Mouse (Mus musculus) forebrain, postnatal 0 days (tissue): ENCODE results near the gene Cyp11a1. TPM values are rescaled to one million over a fixed set of nuclear protein-coding genes. Genes with fewer than 3 reads are reported as not detected.

Source experiments
- ATAC-seq: fragments of 200-750 bp; cut with Nextera tagmentation; 2 replicates; pipeline ENCODE4 v1.8.0; 2017; ENCODE audit warnings: mild to moderate bottlenecking, moderate library complexity
- DNase-seq: peaks from one replicate; pipeline ENCODE4 v3.0.0-alpha.2; 2015
- H3K27ac ChIP-seq: fragments of 300-500 bp; sonication (generic); 2 replicates; pipeline ENCODE4 v1.5.1; 2014; ENCODE audit warnings: low read depth, mild to moderate bottlenecking, antibody characterized with exemption, low read length, moderate library complexity, mixed read lengths
- H3K27me3 ChIP-seq: fragments of 300-500 bp; sonication (generic); 2 replicates; pipeline ENCODE4 v1.6.1; 2014; ENCODE audit warnings: mild to moderate bottlenecking, low read length, mixed read lengths; ENCODE audit not compliant: insufficient read depth
- H3K36me3 ChIP-seq: fragments of 300-500 bp; sonication (generic); 2 replicates; pipeline ENCODE4 v1.6.1; 2014; ENCODE audit warnings: mild to moderate bottlenecking, moderate library complexity; ENCODE audit not compliant: insufficient read depth
- H3K4me1 ChIP-seq: fragments of 300-500 bp; sonication (generic); 2 replicates; pipeline ENCODE4 v1.6.1; 2014; ENCODE audit warnings: antibody characterized with exemption; ENCODE audit not compliant: insufficient read depth
- H3K4me2 ChIP-seq: fragments of 300-500 bp; sonication (generic); 2 replicates; pipeline ENCODE4 v1.6.1; 2014; ENCODE audit warnings: low read depth, mild to moderate bottlenecking, moderate library complexity
- H3K4me3 ChIP-seq: fragments of 300-500 bp; sonication (generic); 2 replicates; pipeline ENCODE4 v1.5.1; 2014; ENCODE audit warnings: low read depth, low read length, mixed read lengths
- H3K9ac ChIP-seq: fragments of 300-500 bp; sonication (generic); 2 replicates; pipeline ENCODE4 v1.6.1; 2014; ENCODE audit warnings: mild to moderate bottlenecking
- H3K9me3 ChIP-seq: fragments of 300-500 bp; sonication (generic); 2 replicates; pipeline ENCODE4 v1.6.1; 2016; ENCODE audit warnings: low read length
- CTCF ChIP-seq: sonication (generic); IDR thresholded peaks from 2 replicates; pipeline ENCODE4 v1.5.1; 2016; ENCODE audit warnings: antibody characterized with exemption, control low read depth, low read depth
- WGBS: fragments of 180-500 bp; shearing (Covaris S2); extraction: QIAGEN DNeasy Blood & Tissue Kit; methylation state at CpG from one replicate; pipeline ENCODE4 v1.1.7; 2014; 5-methylcytosine and 5-hydroxymethylcytosine counted together
- polyA plus RNA-seq: library from polyadenylated mRNA; unstranded; fragments of >200 nt; fragmentation: Nextera tagmentation; extraction: Ambion mirVana; gene quantifications from 2 replicates; pipeline ENCODE4 v1.2.1, GENCODE M21; 2015
- total RNA-seq: library from RNA; depleted of rRNA; stranded (reverse); fragments of >200 nt; gene quantifications from 2 replicates; pipeline ENCODE4 v1.2.3, GENCODE M21; 2014

Gene Cyp11a1
- total and polyA plus RNA-seq, 2 experiments from 2014 or later = 0.29 to 0.88 TPM

GRCm38 (mm10) chr9:57995282-57995681 is 10.9 kb upstream of the Cyp11a1 start:
- H3K4me3 ChIP-seq = no peak overlapping the region
- H3K9me3 ChIP-seq = no peaks in the 10 kb centered on the region
- no peak overlapping the region for H3K4me2 ChIP-seq
- peak; percentile 78 for DNase-seq
- H3K27ac ChIP-seq = no peak overlapping the region
- WGBS = 38% methylated on average over 4 of the region's 4 CpGs
- H3K4me1 ChIP-seq = 0 out of 2 replicates have a peak, but pooled peaks cover 5% of the 10 kb centered on the region
- peak; percentile 80 for TF ChIP-seq CTCF
- H3K27me3 ChIP-seq = no peaks in the 10 kb centered on the region
- H3K36me3 ChIP-seq = no peaks in the 10 kb centered on the region
- H3K9ac ChIP-seq = no peak overlapping the region
- no peak for ATAC-seq

- Histone ChIP-seq H3K9ac (0 out of 2 replicates have a peak overlapping the region, but pooled peaks have one; percentile 2), H3K4me1 (0 out of 2 replicates have a peak, but pooled peaks cover 5% of the 10 kb centered on the region), H3K9me3 (no peaks in the 10 kb centered on the region), H3K4me2 (peak overlapping the region; percentile 56), H3K36me3 (no peaks in the 10 kb centered on the region), H3K27ac (no peak overlapping the region), H3K4me3 (peak overlapping the region; percentile 39), H3K27me3 (no peaks in the 10 kb centered on the region)
- peak; percentile 7 for ATAC-seq
- TF ChIP-seq CTCF = no peak
- DNase-seq = no peak
- WGBS = 22% methylated on average over 13 of the region's 13 CpGs
These were observed 8.6 kb upstream of the Cyp11a1 start for GRCm38 (mm10) chr9:57997511-57998031.

GRCm38 (mm10) chr9:57998032-57998659 is 8.1 kb upstream of the Cyp11a1 start:
- DNase-seq = peak; percentile 88
- peak; percentile 88 for TF ChIP-seq CTCF
- Histone ChIP-seq H3K36me3 (no peaks in the 10 kb centered on the region), H3K27ac (no peak overlapping the region), H3K4me3 (peak overlapping the region; percentile 39), H3K27me3 (no peaks in the 10 kb centered on the region), H3K4me2 (peak overlapping the region; percentile 56), H3K4me1 (0 out of 2 replicates have a peak, but pooled peaks cover 2% of the 10 kb centered on the region), H3K9me3 (no peaks in the 10 kb centered on the region), H3K9ac (0 out of 2 replicates have a peak overlapping the region, but pooled peaks have one; percentile 2)
- WGBS = 3% methylated on average over 20 of the region's 20 CpGs
- peak; percentile 91 for ATAC-seq

- DNase-seq = no peak
- no peaks in the 10 kb centered on the region for H3K27me3 ChIP-seq
- no peaks in the 10 kb centered on the region for H3K9me3 ChIP-seq
- no peaks in the 10 kb centered on the region for H3K4me1 ChIP-seq
- no peak overlapping the region for H3K4me2 ChIP-seq
- no peak overlapping the region for H3K9ac ChIP-seq
- H3K27ac ChIP-seq = no peak overlapping the region
- no peaks in the 10 kb centered on the region for H3K36me3 ChIP-seq
- H3K4me3 ChIP-seq = no peak overlapping the region
- TF ChIP-seq CTCF = no peak
- 49% methylated on average over 2 of the region's 2 CpGs for WGBS
- no peak for ATAC-seq
These were observed 7.5 kb upstream of the Cyp11a1 start for GRCm38 (mm10) chr9:57998685-57999084.

- H3K27ac ChIP-seq = no peak overlapping the region
- no peak for DNase-seq
- no peak for TF ChIP-seq CTCF
- H3K36me3 ChIP-seq = no peaks in the 10 kb centered on the region
- H3K9me3 ChIP-seq = no peaks in the 10 kb centered on the region
- no peak for ATAC-seq
- H3K9ac ChIP-seq = no peak overlapping the region
- WGBS = 45% methylated on average over 2 of the region's 2 CpGs
- H3K27me3 ChIP-seq = no peaks in the 10 kb centered on the region
- no peaks in the 10 kb centered on the region for H3K4me1 ChIP-seq
- no peak overlapping the region for H3K4me3 ChIP-seq
- H3K4me2 ChIP-seq = no peak overlapping the region
These were observed 6.5 kb upstream of the Cyp11a1 start for GRCm38 (mm10) chr9:57999676-58000075.

GRCm38 (mm10) chr9:58003272-58003671 is 2.9 kb upstream of the Cyp11a1 start:
- Histone ChIP-seq H3K4me3 (no peak overlapping the region), H3K9me3 (no peaks in the 10 kb centered on the region), H3K4me2 (no peak overlapping the region), H3K27ac (no peak overlapping the region), H3K9ac (no peak overlapping the region), H3K36me3 (no peaks in the 10 kb centered on the region), H3K4me1 (0 out of 2 replicates have a peak, but pooled peaks cover 3% of the 10 kb centered on the region), H3K27me3 (no peaks in the 10 kb centered on the region)
- 23% methylated on average over 2 of the region's 2 CpGs for WGBS
- no peak for TF ChIP-seq CTCF
- ATAC-seq (no peak), DNase-seq (no peak)

- Histone ChIP-seq H3K4me2 (peak overlapping the region; percentile 24), H3K4me3 (no peak overlapping the region), H3K27ac (peak overlapping the region; percentile 73), H3K9ac (peak overlapping the region; percentile 41), H3K9me3 (no peaks in the 10 kb centered on the region), H3K4me1 (0 out of 2 replicates have a peak, but pooled peaks cover 10% of the 10 kb centered on the region), H3K27me3 (no peaks in the 10 kb centered on the region), H3K36me3 (no peaks in the 10 kb centered on the region)
- DNase-seq (no peak), ATAC-seq (peak; percentile 62)
- WGBS = 50% methylated on average over 12 of the region's 12 CpGs
- TF ChIP-seq CTCF = no peak
These were observed 2.3 kb downstream of the Cyp11a1 start for GRCm38 (mm10) chr9:58008336-58009014.
